Mouse (Mus musculus) lung, postnatal 0 days (tissue): Measurements from ENCODE around the gene Meis2.

Experiments
- CTCF ChIP-seq: IDR thresholded peaks from 2 replicates; pipeline ENCODE4 v1.5.1; 2016; ENCODE audit warnings: antibody characterized with exemption, mild to moderate bottlenecking
- EP300 ChIP-seq: IDR thresholded peaks from 2 replicates; pipeline ENCODE4 v1.6.1; 2016; ENCODE audit warnings: antibody characterized with exemption, mild to moderate bottlenecking, control low read depth

- no peak for TF ChIP-seq EP300
- no peak for TF ChIP-seq CTCF
Observed at GRCm38 (mm10) chr2:115950645-115951044, 115.0 kb downstream of the Meis2 start.
